ENCODE assay signal across 16 mouse cellular contexts in the genomic region with DNA sequence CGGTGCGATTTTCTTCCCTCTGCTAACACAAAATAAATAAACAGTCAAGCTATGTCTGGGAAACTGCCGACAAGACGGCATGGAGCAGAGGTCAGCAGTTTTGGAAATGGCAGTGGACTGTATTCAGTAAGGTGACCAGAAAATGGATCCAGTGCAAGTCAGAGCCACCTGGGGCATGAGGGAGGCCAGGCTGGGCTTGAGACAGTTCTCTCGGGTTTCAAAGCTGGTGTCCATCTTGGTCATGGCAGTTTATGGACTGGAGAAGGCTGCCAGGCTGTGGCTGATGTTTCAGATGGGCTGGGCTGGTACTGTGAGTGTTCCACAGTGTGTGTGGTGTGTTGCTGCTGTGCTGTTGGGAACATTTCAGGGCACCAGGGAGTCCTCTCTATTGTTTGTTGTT.
A peak's percentile ranks its signal among the peaks of the same experiment; 100 is the strongest.
DNase-seq lines count a peak whose midpoint lies in the region; ATAC-seq and TF ChIP-seq lines count a peak whose summit lies in the region.
"Had no signal": no experiment of that assay in that cellular context is flagged by ENCODE, and none has a peak within 500 bp of the region (broad histone marks: within the 10 kb centered on the region; RNA-seq: fewer than 3 reads in every experiment).

No protein-coding gene starts in this region.

- no peaks in the 10 kb centered on the region for H3K36me3 ChIP-seq in midbrain, embryonic 12.5 days
- no peaks in the 10 kb centered on the region for H3K36me3 ChIP-seq in midbrain, embryonic 10.5 days
- H3K36me3 ChIP-seq in hindbrain, embryonic 10.5 days, result no peaks in the 10 kb centered on the region
- no peaks in the 10 kb centered on the region for H3K36me3 ChIP-seq in hindbrain, postnatal 0 days (ENCODE audit: insufficient read depth, low read length)
- H3K36me3 ChIP-seq in neural tube, embryonic 14.5 days (ENCODE audit: control insufficient read depth, insufficient read depth, low read length), result no peaks in the 10 kb centered on the region

- TF ChIP-seq CTCF in hindbrain, postnatal 0 days (IDR thresholded peaks at IDR 0.05; ENCODE audit: low read depth), result no peak

- H3K27ac ChIP-seq in midbrain, embryonic 12.5 days (replicated peaks), result peak overlapping the region; percentile 22; the same call in 1 of the 2 replicates
- H3K27ac ChIP-seq in midbrain, embryonic 10.5 days (replicated peaks), result no peak overlapping the region
- H3K27ac ChIP-seq in hindbrain, embryonic 10.5 days, result peak overlapping the region; percentile 66
- peak overlapping the region; percentile 12; the same call in 1 of the 2 replicates for H3K27ac ChIP-seq in hindbrain, postnatal 0 days
- H3K27ac ChIP-seq in neural tube, embryonic 14.5 days (ENCODE audit: low read depth, low read length), result peak overlapping the region; percentile 88

- peaks cover 14% of the 10 kb centered on the region; the same call in 1 of the 2 replicates for H3K4me1 ChIP-seq in midbrain, embryonic 12.5 days
- peaks cover 10% of the 10 kb centered on the region for H3K4me1 ChIP-seq in midbrain, embryonic 10.5 days
- H3K4me1 ChIP-seq in hindbrain, embryonic 10.5 days (replicated peaks), result peaks cover 34% of the 10 kb centered on the region
- no peaks in the 10 kb centered on the region for H3K4me1 ChIP-seq in hindbrain, postnatal 0 days (ENCODE audit: insufficient read depth, low read length)
- H3K4me1 ChIP-seq in neural tube, embryonic 14.5 days (ENCODE audit: control insufficient read depth, insufficient read depth, low read length), result peaks cover 12% of the 10 kb centered on the region; the same call in 1 of the 2 replicates
- H3K4me1 ChIP-seq: megakaryocyte, embryonic 14.5 days had no signal

- H3K9me3 ChIP-seq in midbrain, embryonic 12.5 days, result no peaks in the 10 kb centered on the region
- H3K9me3 ChIP-seq in midbrain, embryonic 10.5 days (replicated peaks), result no peaks in the 10 kb centered on the region
- H3K9me3 ChIP-seq in hindbrain, embryonic 10.5 days, result no peaks in the 10 kb centered on the region
- H3K9me3 ChIP-seq in hindbrain, postnatal 0 days (ENCODE audit: low read length), result no peaks in the 10 kb centered on the region
- no peaks in the 10 kb centered on the region for H3K9me3 ChIP-seq in neural tube, embryonic 14.5 days (ENCODE audit: control insufficient read depth, low read length)
- H3K9me3 ChIP-seq: megakaryocyte, embryonic 14.5 days had no signal

- ATAC-seq in midbrain, embryonic 12.5 days (ENCODE audit: low FRiP score, low read depth), result no peak
- ATAC-seq in hindbrain, postnatal 0 days, result no peak
- 0 out of 2 replicates have a peak, but pooled peaks have one; percentile 35 for ATAC-seq in neural tube, embryonic 14.5 days (ENCODE audit: low read depth)
- ATAC-seq: liver, postnatal 0 days had no signal

- DNase-seq in midbrain, embryonic 10.5 days (ENCODE audit: low spot score), result no peak
- DNase-seq in hindbrain, embryonic 10.5 days (ENCODE audit: low spot score), result no peak
- DNase-seq in hindbrain, postnatal 0 days (ENCODE audit: low spot score), result no peak
- DNase-seq in frontal cortex, postnatal 36 days (ENCODE audit: low spot score in 2 of 2), result no peak
- DNase-seq in left cerebral cortex, adult 9 months (ENCODE audit: low spot score in 2 of 2), result no peak
- DNase-seq: cerebellum, postnatal 14 days; gastrocnemius, postnatal 14 days; kidney, adult 2 months; liver; liver, postnatal 0 days; lung, postnatal 14 days; right cerebral cortex, postnatal 14 days; thymus, postnatal 36 days had no signal

- H3K27me3 ChIP-seq in midbrain, embryonic 12.5 days, result no peaks in the 10 kb centered on the region
- H3K27me3 ChIP-seq in midbrain, embryonic 10.5 days (ENCODE audit: low read depth, poor library complexity, severe bottlenecking), result no peaks in the 10 kb centered on the region
- H3K27me3 ChIP-seq in hindbrain, embryonic 10.5 days (ENCODE audit: insufficient read depth, poor library complexity, severe bottlenecking), result no peaks in the 10 kb centered on the region
- no peaks in the 10 kb centered on the region for H3K27me3 ChIP-seq in hindbrain, postnatal 0 days (ENCODE audit: insufficient read depth, low read length)
- H3K27me3 ChIP-seq in neural tube, embryonic 14.5 days (ENCODE audit: control insufficient read depth, insufficient read depth, low read length), result no peaks in the 10 kb centered on the region
- H3K27me3 ChIP-seq: megakaryocyte, embryonic 14.5 days had no signal

- H3K9ac ChIP-seq in midbrain, embryonic 12.5 days (replicated peaks), result no peak overlapping the region
- no peak overlapping the region; the same call in 1 of the 2 replicates for H3K9ac ChIP-seq in hindbrain, postnatal 0 days (replicated peaks; ENCODE audit: low read length)
- no peak overlapping the region; the same call in 1 of the 2 replicates for H3K9ac ChIP-seq in neural tube, embryonic 14.5 days (replicated peaks; ENCODE audit: low read depth, low read length)
- H3K9ac ChIP-seq: liver, postnatal 0 days had no signal

- WGBS in midbrain, embryonic 12.5 days, result 72% methylated on average over 5 of the region's 5 CpGs
- 76% methylated on average over 5 of the region's 5 CpGs for WGBS in midbrain, embryonic 10.5 days
- WGBS in hindbrain, embryonic 10.5 days, result 68% methylated on average over 5 of the region's 5 CpGs
- WGBS in hindbrain, postnatal 0 days, result 39% methylated on average over 5 of the region's 5 CpGs
- WGBS in neural tube, embryonic 14.5 days, result 13% methylated on average over 5 of the region's 5 CpGs

- no peak overlapping the region for H3K4me2 ChIP-seq in midbrain, embryonic 12.5 days (replicated peaks)
- no peak overlapping the region for H3K4me2 ChIP-seq in hindbrain, postnatal 0 days (ENCODE audit: low read depth, low read length)
- no peak overlapping the region for H3K4me2 ChIP-seq in neural tube, embryonic 14.5 days (ENCODE audit: low read depth, low read length)

- H3K4me3 ChIP-seq in midbrain, embryonic 12.5 days, result no peak overlapping the region
- no peak overlapping the region for H3K4me3 ChIP-seq in midbrain, embryonic 10.5 days
- H3K4me3 ChIP-seq in hindbrain, embryonic 10.5 days, result no peak overlapping the region
- H3K4me3 ChIP-seq in hindbrain, postnatal 0 days (ENCODE audit: low read length), result no peak overlapping the region
- no peak overlapping the region for H3K4me3 ChIP-seq in neural tube, embryonic 14.5 days (ENCODE audit: low read depth, low read length)
- H3K4me3 ChIP-seq: megakaryocyte, embryonic 14.5 days had no signal
